Mouse (Mus musculus): ENCODE data around the gene Gpr152.

DNA sequence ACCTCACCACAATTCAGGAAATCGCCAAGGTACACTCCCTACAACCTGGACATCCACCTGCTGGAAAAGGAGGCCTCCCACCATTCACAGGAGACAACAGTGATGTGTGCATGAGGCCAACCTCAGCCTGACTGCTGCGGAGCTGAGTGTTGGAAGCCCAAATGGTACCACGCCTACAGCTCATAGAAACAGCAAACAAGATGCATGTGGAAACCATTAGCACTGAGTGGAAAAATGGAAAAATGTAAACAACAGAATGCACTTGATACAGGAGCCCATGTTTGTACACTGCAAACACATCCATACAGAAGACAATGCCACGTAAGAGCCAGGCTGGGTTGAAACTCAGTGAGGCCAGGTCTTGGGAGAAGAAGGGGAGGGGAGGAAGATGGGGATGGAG, 15.2 kb upstream of the Gpr152 start:
- TF ChIP-seq POLR2A (IDR thresholded peaks at IDR 0.05; ENCODE audit: insufficient read depth, low read length) (no peak), CTCF (IDR thresholded peaks at IDR 0.05; ENCODE audit: low read depth, low read length) (no peak), EP300 (IDR thresholded peaks at IDR 0.05; ENCODE audit: insufficient read depth, low read depth, low read length) (no peak)

All from ES-Bruce4 (cell line).